Mouse (Mus musculus): ENCODE measurements around the gene Prpf8. TPM values are rescaled to one million over a fixed set of nuclear protein-coding genes. Genes with fewer than 3 reads are reported as not detected.

The Prpf8 gene
- total RNA-seq (2023): 100 to 1,000 TPM; 193 to 211 TPM

DNA sequence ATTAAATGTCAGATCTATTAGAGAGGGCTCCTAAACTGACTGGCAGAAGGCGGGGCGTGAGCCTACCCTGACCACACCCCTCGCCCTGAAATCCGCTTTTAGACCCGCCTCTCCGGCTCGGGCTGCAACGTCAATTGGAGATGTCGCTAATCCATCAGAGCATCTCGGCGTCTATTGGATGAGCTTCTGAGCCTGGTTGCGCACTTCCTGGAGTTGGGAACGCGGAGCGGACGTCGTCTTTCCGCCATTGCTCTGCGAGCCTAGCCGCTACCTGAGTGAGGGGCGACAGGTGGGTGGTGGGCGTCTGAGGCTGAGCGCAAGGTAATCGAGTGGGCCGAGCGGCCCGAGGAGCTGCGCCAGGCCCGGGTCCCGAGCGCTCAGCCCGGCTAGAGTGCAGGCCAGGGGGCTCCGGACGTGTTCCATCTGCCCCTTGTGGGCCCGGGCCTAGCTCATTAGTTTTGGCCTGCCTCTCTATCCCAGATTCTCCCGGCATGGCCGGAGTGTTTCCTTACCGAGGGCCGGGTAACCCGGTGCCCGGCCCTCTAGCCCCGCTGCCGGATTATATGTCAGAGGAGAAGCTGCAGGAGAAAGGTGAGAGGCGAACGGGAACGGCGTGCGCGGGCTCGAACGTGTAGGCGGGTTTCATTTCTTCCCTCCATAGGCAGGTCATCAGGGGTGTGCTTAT, at the start of gene Prpf8:
Prpf8 (plus strand) TSS at position 216 of the 685 bp plus-strand sequence.

DNA sequence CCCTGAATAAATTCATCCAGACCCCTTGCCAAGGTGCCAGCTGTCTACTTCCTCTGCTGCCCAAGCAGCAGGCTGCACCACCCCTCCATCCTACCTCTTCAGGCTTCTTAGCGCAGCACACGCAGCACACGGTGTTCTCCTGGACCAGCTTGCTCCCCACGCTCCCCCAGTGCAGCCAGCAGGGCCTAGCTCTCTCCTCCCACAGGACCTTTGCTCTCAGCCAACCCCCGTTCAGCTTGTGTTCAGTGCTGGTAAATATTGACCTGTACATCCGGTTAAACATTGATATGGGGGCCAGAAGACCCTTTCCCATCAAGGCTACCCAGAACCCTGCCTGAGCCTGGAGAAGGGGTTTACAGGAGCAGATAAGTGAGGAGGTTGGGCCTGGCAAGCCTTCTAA, 47.3 kb upstream of the Prpf8 start, which contains the start of gene Serpinf2:
Serpinf2 (minus strand) TSS at position 229 of the 400 bp plus-strand sequence.

GRCm38 (mm10) chr11:75453991-75454930, 32.4 kb upstream of the Prpf8 start, which contains the start of gene Wdr81:
Gene Wdr81, minus strand, starts transcription at chr11:75454717.

DNA sequence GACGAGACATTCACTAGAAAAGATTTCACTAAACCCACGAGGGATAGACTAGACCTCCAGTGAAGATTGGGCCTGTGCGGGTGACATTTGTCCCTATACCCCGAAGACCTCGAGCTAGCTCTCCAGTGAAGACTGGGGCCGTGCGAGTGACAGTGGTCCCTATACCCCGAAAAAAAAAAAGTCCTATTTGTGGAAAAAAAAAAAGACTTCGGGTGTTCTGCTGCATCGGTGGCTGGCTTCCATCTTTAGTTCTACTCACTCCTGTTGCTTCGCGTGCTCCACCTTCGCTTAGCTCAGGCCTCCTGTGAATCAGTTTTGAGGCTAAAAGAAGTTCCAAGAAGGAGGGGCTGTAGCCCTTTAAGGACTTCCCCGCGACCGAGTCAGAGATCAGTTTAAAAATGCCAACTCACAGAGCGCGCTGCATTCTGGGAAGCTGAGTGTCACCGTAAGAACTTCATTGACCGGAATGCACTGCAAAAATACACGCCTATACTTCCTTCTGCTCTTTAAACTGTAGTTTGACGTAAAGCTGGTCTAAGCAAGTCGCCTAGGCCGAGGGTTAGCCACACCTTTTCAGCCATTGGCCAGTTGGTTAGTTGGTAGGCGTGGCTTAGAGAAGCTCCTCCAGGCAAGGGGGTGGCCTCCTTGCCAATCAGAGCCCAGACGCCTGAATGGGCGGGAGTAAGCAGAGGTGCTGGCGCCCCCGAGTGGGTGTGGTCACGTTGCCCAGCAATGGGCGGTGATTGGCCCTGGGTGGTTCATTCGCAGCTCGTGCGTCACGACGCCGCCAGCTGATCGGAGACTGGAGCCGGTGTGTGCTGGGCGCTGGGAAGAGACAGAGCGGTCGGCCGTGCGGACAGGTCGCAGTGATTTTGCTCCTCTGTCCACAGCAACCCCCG, 25.5 kb upstream of the Prpf8 start, which contains the start of gene Tlcd2:
Tlcd2 (plus strand) TSS at position 872 of the 899 bp plus-strand sequence.

GRCm38 (mm10) chr11:75509741-75510626, 23.4 kb downstream of the Prpf8 start, which contains the start of gene Rilp:
Gene Rilp, plus strand, starts transcription at chr11:75510094.

GRCm38 (mm10) chr11:75513336-75513735, 26.7 kb downstream of the Prpf8 start, which contains the start of gene Scarf1:
Gene Scarf1, plus strand, starts transcription at chr11:75513540.

GRCm38 (mm10) chr11:75531469-75532242, 45.0 kb downstream of the Prpf8 start, which contains the start of gene Slc43a2:
Gene Slc43a2, plus strand, starts transcription at chr11:75531694.

Other genes starting within 250 kb of the Prpf8 start
- gene Rpa1, start 138.5 kb upstream of the Prpf8 start, total RNA-seq (2023): 100 to 1,000 TPM; 155 to 156 TPM
- 10 to 100 TPM; 11.6 to 14.8 TPM for gene Smyd4, start 138.4 kb upstream of the Prpf8 start, total RNA-seq (2023)
- gene Serpinf1, start 64.1 kb upstream of the Prpf8 start, total RNA-seq (2023): not detected
- gene Serpinf2, start 47.2 kb upstream of the Prpf8 start, total RNA-seq (2023): under 1 TPM in 1 of 2 experiments, not detected in 1; 0.67 TPM
- 10 to 100 TPM; 26.9 to 27.0 TPM for gene Wdr81, start 32.1 kb upstream of the Prpf8 start, total RNA-seq (2023)
- 1 to 10 TPM in 1 of 2 experiments, not detected in 1; 2.0 TPM for gene Tlcd2, start 25.1 kb upstream of the Prpf8 start, total RNA-seq (2023)
- not detected for gene Rilp, start 23.3 kb downstream of the Prpf8 start, total RNA-seq (2023)
- gene Scarf1, start 26.7 kb downstream of the Prpf8 start, total RNA-seq (2023): under 1 TPM in 1 of 2 experiments, not detected in 1; 0.21 TPM
- gene Slc43a2, start 44.9 kb downstream of the Prpf8 start, total RNA-seq (2023): 10 to 100 TPM; 67.1 to 70.3 TPM
- 100 to 1,000 TPM; 226 to 230 TPM for gene Pitpna, start 101.3 kb downstream of the Prpf8 start, total RNA-seq (2023)
- gene Inpp5k, start 144.2 kb downstream of the Prpf8 start, total RNA-seq (2023): 100 to 1,000 TPM; 109 to 130 TPM
- 10 to 100 TPM; 11.1 to 14.5 TPM for gene Myo1c, start 163.7 kb downstream of the Prpf8 start, total RNA-seq (2023)
- gene Crk, start 192.4 kb downstream of the Prpf8 start, total RNA-seq (2023): 10 to 100 TPM; 52.4 to 57.7 TPM
- 100 to 1,000 TPM; 169 to 198 TPM for gene Ywhae, start 246.1 kb downstream of the Prpf8 start, total RNA-seq (2023)

Data from T-cell, adult 66 days (primary cell).